Comparison of ENCODE assay signal across 10 mouse cellular contexts in the genomic region with DNA sequence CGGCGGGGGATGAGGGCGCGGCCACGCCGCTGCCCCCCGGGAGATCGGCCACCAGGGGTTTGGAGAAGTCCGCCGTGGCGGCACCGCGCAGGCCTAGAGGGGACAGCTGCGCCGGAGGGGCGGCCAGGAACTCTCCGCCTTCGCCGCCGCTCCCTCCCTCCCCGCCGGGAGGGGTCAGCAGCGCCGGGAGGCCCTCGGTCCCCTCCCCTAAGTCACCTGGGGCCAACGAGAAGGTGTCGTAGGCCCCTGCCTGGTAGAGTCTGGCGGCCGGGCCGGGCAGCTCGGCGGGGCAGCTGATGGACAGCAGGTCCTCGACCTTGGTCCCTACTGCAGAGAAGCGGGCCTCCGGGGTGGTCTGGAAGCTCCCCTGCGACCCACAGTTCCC. TPM values are rescaled to one million over a fixed set of nuclear protein-coding genes. Genes with fewer than 3 reads are reported as not detected.
DNase-seq lines count a peak whose midpoint lies in the region; ATAC-seq and TF ChIP-seq lines count a peak whose summit lies in the region.
"Had no signal": no experiment of that assay in that cellular context is flagged by ENCODE, and none has a peak within 500 bp of the region (broad histone marks: within the 10 kb centered on the region; RNA-seq: fewer than 3 reads in every experiment).

No protein-coding gene starts in this region.

- H3K36me3 ChIP-seq in heart, embryonic 11.5 days (ENCODE audit: control insufficient read depth, insufficient read depth, low read length), result no peaks in the 10 kb centered on the region
- H3K36me3 ChIP-seq in testis, adult 2 months (ENCODE audit: control insufficient read depth, insufficient read depth, low read length), result no peaks in the 10 kb centered on the region
- no peaks in the 10 kb centered on the region for H3K36me3 ChIP-seq in limb, embryonic 13.5 days

- no peak overlapping the region for H3K9ac ChIP-seq in heart, embryonic 11.5 days (ENCODE audit: low read depth, low read length)
- no peak overlapping the region for H3K9ac ChIP-seq in limb, embryonic 13.5 days

- under 1% methylated on average over 33 of the region's 36 CpGs for WGBS in heart, embryonic 11.5 days (ENCODE audit: insufficient replicate concordance)
- under 1% methylated on average over 34 of the region's 36 CpGs for WGBS in limb, embryonic 13.5 days

- no peak for TF ChIP-seq CTCF in testis, adult 2 months (IDR thresholded peaks at IDR 0.05; ENCODE audit: control insufficient read depth, insufficient read depth, insufficient replicate concordance, low read depth, low read length)

- H3K4me1 ChIP-seq in heart, embryonic 11.5 days (ENCODE audit: control insufficient read depth, insufficient read depth, low read length), result peaks cover 15% of the 10 kb centered on the region
- peaks cover 21% of the 10 kb centered on the region for H3K4me1 ChIP-seq in testis, adult 2 months (ENCODE audit: control insufficient read depth, insufficient read depth, low read length)
- H3K4me1 ChIP-seq in limb, embryonic 13.5 days, result peaks cover 29% of the 10 kb centered on the region

- peak overlapping the region; percentile 51 for H3K4me3 ChIP-seq in heart, embryonic 11.5 days (ENCODE audit: low read depth, low read length)
- peak overlapping the region; percentile 78 for H3K4me3 ChIP-seq in testis, adult 2 months (ENCODE audit: control insufficient read depth, low read depth, low read length)
- H3K4me3 ChIP-seq in limb, embryonic 13.5 days, result peak overlapping the region; percentile 48

- ATAC-seq in heart, embryonic 11.5 days (replicated peaks; ENCODE audit: insufficient number of reproducible peaks, low FRiP score, low TSS enrichment), result no peak
- ATAC-seq in limb, embryonic 13.5 days (ENCODE audit: low FRiP score, low read depth), result no peak
- no peak for ATAC-seq in frontal cortex, adult (ENCODE audit: low TSS enrichment)

- TF ChIP-seq POLR2A in testis, adult 2 months (IDR thresholded peaks at IDR 0.05; ENCODE audit: control insufficient read depth, low read depth, low read length), result no peak

- H3K9me3 ChIP-seq in heart, embryonic 11.5 days (replicated peaks; ENCODE audit: control insufficient read depth, low read length), result no peaks in the 10 kb centered on the region
- H3K9me3 ChIP-seq in limb, embryonic 13.5 days, result peaks cover 3% of the 10 kb centered on the region

- H3K4me2 ChIP-seq in heart, embryonic 11.5 days, result peak overlapping the region; percentile 93
- peak overlapping the region; percentile 81 for H3K4me2 ChIP-seq in limb, embryonic 13.5 days (replicated peaks)

- H3K27ac ChIP-seq in heart, embryonic 11.5 days (ENCODE audit: low read depth, low read length), result no peak overlapping the region
- peak overlapping the region; percentile 42 for H3K27ac ChIP-seq in testis, adult 2 months (ENCODE audit: control insufficient read depth, insufficient read depth, low read depth, low read length)
- H3K27ac ChIP-seq in limb, embryonic 13.5 days, result no peak overlapping the region

- no peak for DNase-seq in heart, postnatal 4 days
- DNase-seq in testis, postnatal 10 days (ENCODE audit: low spot score), result no peak
- DNase-seq in spleen, postnatal 14 days (ENCODE audit: low spot score in 2 of 2), result no peak
- no peak for DNase-seq in adrenal gland, adult 2 months

- H3K27me3 ChIP-seq in heart, embryonic 11.5 days (ENCODE audit: control insufficient read depth, insufficient read depth, low read length), result peaks cover 83% of the 10 kb centered on the region
- no peaks in the 10 kb centered on the region for H3K27me3 ChIP-seq in testis, adult 2 months (ENCODE audit: control insufficient read depth, insufficient read depth, low read length)
- H3K27me3 ChIP-seq in limb, embryonic 13.5 days, result peaks cover 97% of the 10 kb centered on the region

RNA-seq across cellular contexts. Expression of gene Egr4, which starts 1.3 kb away (rescaled TPM):
- polyA plus RNA-seq in heart, embryonic 11.5 days (2014; fragmentation: Nextera tagmentation; extraction: Ambion mirVana), result not detected in 2 replicates
- total RNA-seq in heart, postnatal 4 days (2021), result not detected
- polyA plus RNA-seq in testis, adult 2 months (2012; rRNA removed), result 1.8 and 2.0 TPM in 2 replicates
- not detected in 2 replicates for polyA plus RNA-seq in limb, embryonic 13.5 days (2015; fragmentation: Nextera tagmentation; extraction: Ambion mirVana)
- total RNA-seq in adrenal gland, adult 2 months (2021), result not detected
- polyA plus RNA-seq in adrenal gland, adult 2 months (2012; rRNA removed), result 0.06 TPM in 1 of 2 replicates, not detected in the other
- total RNA-seq: gastrocnemius, postnatal 10 days had no signal

RNA-seq across cellular contexts. Expression of gene Fbxo41, which starts 9.3 kb away (rescaled TPM):
- polyA plus RNA-seq in heart, embryonic 11.5 days (2014; fragmentation: Nextera tagmentation; extraction: Ambion mirVana), result 0.06 TPM in 1 of 2 replicates, not detected in the other
- not detected for total RNA-seq in heart, postnatal 4 days (2021)
- 0.37 and 0.52 TPM in 2 replicates for polyA plus RNA-seq in testis, adult 2 months (2012; rRNA removed)
- polyA plus RNA-seq in limb, embryonic 13.5 days (2015; fragmentation: Nextera tagmentation; extraction: Ambion mirVana), result 0.47 and 0.54 TPM in 2 replicates
- total RNA-seq in adrenal gland, adult 2 months (2021), result under 1 TPM; 0.40 to 0.90 TPM
- polyA plus RNA-seq in adrenal gland, adult 2 months (2012; rRNA removed), result 1.1 and 1.2 TPM in 2 replicates
- total RNA-seq: megakaryocyte-erythroid progenitor cell, adult 5-6 weeks had no signal
